Mouse (Mus musculus): Measurements from ENCODE around the gene Stfa1.
A peak's percentile ranks its signal among the peaks of the same experiment; 100 is the strongest.
"Not testable (repeated sequence)": the region's sequence is repeated elsewhere in the genome, so short reads cannot be mapped to it uniquely, and the experiment has no call there.

The Stfa1 gene

DNA sequence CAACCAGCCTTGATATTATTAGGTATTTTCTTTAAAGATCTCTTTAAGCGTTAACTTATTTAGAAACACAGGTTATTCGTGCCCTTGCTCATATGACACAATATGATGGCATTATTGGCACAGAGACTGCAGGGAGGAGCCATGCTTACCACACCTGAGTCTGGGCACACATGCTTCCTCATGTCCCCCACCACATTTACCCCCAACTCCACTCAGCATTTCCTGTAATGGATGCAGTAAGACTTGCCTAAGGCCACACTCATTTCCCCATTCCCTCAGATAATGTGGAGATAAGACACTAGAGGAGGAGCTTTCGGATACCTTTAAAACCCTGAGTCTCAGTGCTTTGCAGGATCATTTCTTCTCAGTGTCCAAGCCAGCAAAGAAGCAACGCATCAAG, at the start of gene Stfa1:
Gene Stfa1 (plus strand): TSS at position 156 of the 400 bp plus-strand sequence.
- not testable (repeated sequence) for DNase-seq

DNA sequence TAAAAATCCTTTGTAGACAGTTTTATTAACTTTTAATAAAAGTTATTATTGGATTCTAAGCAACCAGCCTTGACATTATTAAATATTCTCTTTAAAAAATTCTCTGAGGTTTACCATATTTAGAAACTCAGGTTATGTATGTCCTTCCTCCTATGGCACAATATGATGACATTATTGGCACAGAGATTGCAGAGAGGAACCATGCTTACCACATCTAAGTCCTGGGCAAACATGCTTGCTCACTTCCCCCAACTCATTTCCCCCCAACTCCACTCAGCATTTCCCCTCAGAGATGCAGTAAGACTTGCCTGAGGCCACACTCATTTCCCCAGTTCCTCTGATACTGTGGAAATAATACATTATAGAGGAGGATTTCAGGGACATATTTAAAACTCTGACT, 16.2 kb upstream of the Stfa1 start:
- DNase-seq: not testable (repeated sequence)

DNA sequence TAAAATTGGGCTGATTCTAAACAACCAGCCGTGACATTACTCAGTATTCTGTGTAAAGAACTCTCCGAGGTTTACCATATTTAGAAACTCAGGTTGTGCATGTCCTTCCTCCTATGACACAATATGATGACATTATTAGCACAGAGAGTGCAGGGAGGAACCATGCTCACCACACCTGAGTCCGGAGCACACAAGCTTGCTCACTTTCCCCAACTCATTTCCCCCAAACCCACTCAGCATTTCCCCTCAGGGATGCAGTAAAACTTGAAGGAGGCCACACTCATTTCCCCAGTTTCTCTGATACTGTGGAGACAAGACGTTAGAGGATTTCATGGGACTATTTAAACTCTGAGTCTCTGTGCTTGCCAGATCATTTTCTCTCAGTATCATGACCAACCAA, 12.4 kb downstream of the Stfa1 start:
- DNase-seq: no peak

DNA sequence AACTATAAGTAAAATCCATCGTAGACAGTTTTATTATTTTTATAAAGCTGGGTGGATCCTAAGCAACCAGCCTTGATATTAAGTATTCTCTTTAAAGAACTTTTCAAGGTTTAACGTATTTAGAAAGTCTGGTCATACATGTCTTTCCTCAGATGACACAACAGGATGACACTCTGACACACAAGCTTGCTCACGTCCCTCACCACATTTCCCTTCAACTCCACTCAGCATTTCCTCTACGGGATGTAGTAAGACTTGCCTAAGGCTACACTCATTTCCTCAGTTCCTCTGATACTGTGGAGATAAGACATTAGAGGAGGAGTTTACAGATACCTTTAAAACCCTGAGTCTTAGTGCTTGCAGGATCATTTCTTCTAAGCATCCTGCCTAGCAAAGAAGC, 30.9 kb downstream of the Stfa1 start:
- DNase-seq: no peak

DNA sequence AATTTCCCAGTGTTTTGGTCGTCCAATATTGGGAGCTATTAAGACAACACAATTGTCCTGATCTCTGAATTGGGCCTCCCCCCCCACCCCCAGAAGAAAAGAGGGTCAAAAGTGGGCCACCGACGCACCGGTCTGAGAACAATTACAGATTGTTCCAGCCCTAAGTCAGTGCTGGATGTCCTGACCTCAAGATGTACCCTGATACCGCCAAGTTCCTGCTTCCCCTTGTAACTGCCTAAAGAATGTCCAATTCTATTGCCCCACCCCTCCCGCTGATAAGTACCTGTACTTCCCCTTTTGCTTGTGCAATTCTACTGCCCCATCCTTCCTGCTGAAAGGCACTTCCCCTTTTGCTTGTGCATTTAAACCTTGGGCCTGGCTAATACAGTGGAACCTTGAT, 39.4 kb downstream of the Stfa1 start:
- DNase-seq: not testable (repeated sequence)

DNA sequence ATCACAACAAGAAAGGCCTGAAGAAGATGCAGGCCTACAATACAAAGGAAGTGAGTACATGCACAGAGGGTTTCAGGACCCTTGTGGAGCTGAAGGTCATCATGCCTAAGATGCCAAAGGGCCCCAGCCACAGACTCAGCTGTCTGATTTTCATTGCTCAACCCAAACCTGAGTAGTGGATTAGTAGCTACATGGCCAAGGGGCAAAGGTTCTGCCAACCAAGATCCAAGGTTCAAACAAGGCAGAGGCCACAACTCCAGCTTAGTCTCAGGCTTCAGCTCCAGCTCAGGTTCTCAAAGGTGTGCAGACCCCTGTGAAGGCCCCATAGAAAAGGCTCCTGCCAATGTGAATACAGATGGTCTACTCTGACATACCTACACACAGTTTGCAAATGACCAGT, 42.5 kb downstream of the Stfa1 start:
- peak; percentile 18 to 47 for DNase-seq

DNA sequence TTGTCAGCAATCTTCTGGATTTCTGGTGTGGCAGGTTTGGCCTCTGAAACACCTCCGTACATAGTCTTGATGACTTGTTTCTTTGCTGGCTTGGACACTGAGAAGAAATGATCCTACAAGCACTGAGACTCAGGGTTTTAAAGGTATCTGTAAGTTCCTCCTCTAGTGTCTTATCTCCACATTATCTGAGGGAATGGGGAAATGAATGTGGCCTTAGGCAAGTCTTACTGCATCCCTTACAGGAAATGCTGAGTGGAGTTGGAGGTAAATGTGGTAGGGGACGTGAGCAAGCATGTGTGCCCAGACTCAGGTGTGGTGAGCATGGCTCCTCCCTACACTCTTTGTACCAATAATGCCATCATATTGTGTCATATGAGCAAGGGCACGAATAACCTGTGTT, 57.5 kb downstream of the Stfa1 start, which contains the start of gene BC117090:
Gene BC117090 (minus strand): TSS at position 101 of the 400 bp plus-strand sequence.
- DNase-seq: no peak

Data from kidney, adult 8-10 months (tissue).